Mouse (Mus musculus): ENCODE data around the gene Pla1a. TPM values are rescaled to one million over a fixed set of nuclear protein-coding genes. Genes with fewer than 3 reads are reported as not detected.

Gene Pla1a
- polyA plus RNA-seq, 1 experiment from 2014 or later, result 49.8 TPM

DNA sequence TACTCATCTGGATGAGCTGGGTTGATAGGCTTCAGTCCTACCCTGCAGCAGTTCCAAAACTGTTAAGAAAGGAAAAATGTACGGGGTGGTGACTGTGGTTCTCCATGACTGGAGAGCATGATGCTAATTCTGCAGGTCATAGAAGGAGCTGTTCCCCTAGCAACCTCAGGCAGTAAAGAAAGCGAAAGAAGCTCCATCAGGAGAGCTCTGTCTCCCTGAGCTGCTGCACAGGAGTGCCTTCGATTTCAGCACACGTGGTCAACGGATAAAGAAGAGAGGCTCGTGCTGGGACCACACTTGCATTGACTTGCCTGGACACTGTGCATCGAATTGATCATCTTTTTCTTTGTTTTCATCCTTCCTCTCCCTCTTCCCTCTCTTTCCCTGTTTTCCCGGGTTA, 9.3 kb upstream of the Pla1a start:
- no peaks in the 10 kb centered on the region for H3K4me1 ChIP-seq (ENCODE audit: insufficient read depth)
- H3K27ac ChIP-seq (ENCODE audit: low read depth), result no peak overlapping the region
- WGBS (ENCODE audit: insufficient replicate concordance), result 76% methylated on average over 8 of the region's 8 CpGs
- H3K9me3 ChIP-seq (ENCODE audit: low read length), result no peaks in the 10 kb centered on the region
- DNase-seq (no peak), ATAC-seq (no peak)
- no peak overlapping the region for H3K4me3 ChIP-seq (ENCODE audit: low read depth, low read length)
- H3K4me2 ChIP-seq (ENCODE audit: low read depth, low read length), result no peak overlapping the region
- no peak overlapping the region for H3K9ac ChIP-seq (replicated peaks)
- H3K27me3 ChIP-seq (ENCODE audit: insufficient read depth, low read length), result no peaks in the 10 kb centered on the region
- peaks cover 20% of the 10 kb centered on the region for H3K36me3 ChIP-seq (replicated peaks; ENCODE audit: insufficient read depth, low read length)
- TF ChIP-seq CTCF (IDR thresholded peaks at IDR 0.05; ENCODE audit: low read depth) (no peak), EP300 (IDR thresholded peaks at IDR 0.05; ENCODE audit: low read depth) (no peak)

DNA sequence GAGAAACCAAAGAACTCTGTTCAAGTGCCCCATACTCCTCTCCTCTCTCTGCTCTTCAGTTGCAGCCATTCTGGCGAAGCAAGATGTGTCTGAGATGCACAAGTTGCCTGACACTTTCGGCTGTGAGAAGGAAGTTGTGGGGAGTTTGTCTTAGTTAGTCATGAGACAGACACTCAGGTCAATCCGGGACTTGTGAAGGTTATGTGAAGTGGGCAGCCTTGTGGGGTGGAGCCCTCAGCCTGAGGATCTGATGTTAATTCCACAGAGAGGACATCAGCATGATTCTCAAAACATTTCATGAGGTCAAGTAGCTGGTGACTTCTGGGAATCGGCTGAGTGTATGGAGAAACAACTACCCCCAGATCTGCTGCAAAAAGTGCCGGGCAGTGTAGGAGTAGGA, 8.7 kb upstream of the Pla1a start:
- no peak for TF ChIP-seq CTCF (IDR thresholded peaks at IDR 0.05; ENCODE audit: low read depth)
- TF ChIP-seq EP300 (IDR thresholded peaks at IDR 0.05; ENCODE audit: low read depth), result no peak

DNA sequence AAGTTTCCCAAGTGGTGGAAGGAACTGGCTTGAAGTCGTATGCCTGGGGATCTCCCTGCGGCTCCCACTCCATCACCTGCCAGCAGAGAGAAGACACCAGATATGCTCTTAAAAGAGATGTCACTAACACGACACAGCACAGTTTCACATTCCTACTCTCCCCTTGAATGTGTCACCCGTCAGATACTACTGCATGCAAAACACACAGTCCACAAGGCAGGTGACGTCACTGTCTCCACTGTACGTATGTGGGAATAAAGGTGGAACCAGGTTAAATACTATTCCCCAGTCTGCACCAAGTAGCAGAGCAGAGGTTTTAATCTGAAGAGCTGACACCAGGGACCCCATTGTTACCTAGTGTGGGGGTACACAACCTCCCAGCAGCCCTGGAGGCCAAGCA, 7.5 kb upstream of the Pla1a start:
- H3K36me3 ChIP-seq (replicated peaks; ENCODE audit: insufficient read depth, low read length), result peaks cover 7% of the 10 kb centered on the region
- no peak for ATAC-seq
- H3K27me3 ChIP-seq (ENCODE audit: insufficient read depth, low read length), result no peaks in the 10 kb centered on the region
- H3K4me2 ChIP-seq (ENCODE audit: low read depth, low read length), result no peak overlapping the region
- H3K4me1 ChIP-seq (ENCODE audit: insufficient read depth), result no peaks in the 10 kb centered on the region
- WGBS (ENCODE audit: insufficient replicate concordance), result 77% methylated on average over 6 of the region's 6 CpGs
- H3K4me3 ChIP-seq (ENCODE audit: low read depth, low read length), result no peak overlapping the region
- H3K9ac ChIP-seq (replicated peaks), result no peak overlapping the region
- no peak for TF ChIP-seq EP300 (IDR thresholded peaks at IDR 0.05; ENCODE audit: low read depth)
- no peak for TF ChIP-seq CTCF (IDR thresholded peaks at IDR 0.05; ENCODE audit: low read depth)
- DNase-seq, result no peak
- no peak overlapping the region for H3K27ac ChIP-seq (ENCODE audit: low read depth)
- no peaks in the 10 kb centered on the region for H3K9me3 ChIP-seq (ENCODE audit: low read length)

More for the DNA sequence above, 8.7 kb upstream of the Pla1a start:
- DNase-seq (no peak), ATAC-seq (no peak)
- H3K4me3 ChIP-seq (ENCODE audit: low read depth, low read length), result no peak overlapping the region
- H3K9ac ChIP-seq (replicated peaks), result no peak overlapping the region
- no peaks in the 10 kb centered on the region for H3K9me3 ChIP-seq (ENCODE audit: low read length)
- 75% methylated on average over 5 of the region's 5 CpGs for WGBS (ENCODE audit: insufficient replicate concordance)
- no peaks in the 10 kb centered on the region for H3K4me1 ChIP-seq (ENCODE audit: insufficient read depth)
- peaks cover 16% of the 10 kb centered on the region for H3K36me3 ChIP-seq (replicated peaks; ENCODE audit: insufficient read depth, low read length)
- no peak overlapping the region for H3K4me2 ChIP-seq (ENCODE audit: low read depth, low read length)
- no peak overlapping the region for H3K27ac ChIP-seq (ENCODE audit: low read depth)
- no peaks in the 10 kb centered on the region for H3K27me3 ChIP-seq (ENCODE audit: insufficient read depth, low read length)

DNA sequence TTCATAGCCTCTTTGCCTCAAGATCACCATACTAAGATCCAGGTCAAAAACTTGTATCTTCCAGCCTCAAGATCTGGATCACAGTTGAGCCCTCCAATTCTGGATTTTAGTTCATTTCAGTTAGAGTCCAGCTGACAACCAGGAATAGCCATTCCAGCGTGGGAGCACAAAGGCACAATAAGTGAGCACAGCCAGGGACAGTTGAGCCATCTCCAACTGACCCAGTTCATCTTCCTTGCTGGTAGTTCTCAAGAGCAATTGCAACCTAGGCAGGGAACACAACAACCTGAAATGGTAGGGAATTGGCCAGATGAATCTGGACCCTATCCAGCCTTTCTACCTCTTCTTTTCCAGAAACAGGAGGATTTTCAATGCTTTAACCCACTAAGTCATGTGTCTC, 6.2 kb upstream of the Pla1a start:
- TF ChIP-seq EP300 (IDR thresholded peaks at IDR 0.05; ENCODE audit: low read depth), result no peak
- TF ChIP-seq CTCF (IDR thresholded peaks at IDR 0.05; ENCODE audit: low read depth), result no peak
- no peaks in the 10 kb centered on the region for H3K27me3 ChIP-seq (ENCODE audit: insufficient read depth, low read length)
- no peaks in the 10 kb centered on the region for H3K36me3 ChIP-seq (replicated peaks; ENCODE audit: insufficient read depth, low read length)
- H3K4me2 ChIP-seq (ENCODE audit: low read depth, low read length), result no peak overlapping the region
- no peak overlapping the region for H3K9ac ChIP-seq (replicated peaks)
- 67% methylated on average over 1 of the region's 1 CpGs for whole genome bisulfite sequencing (ENCODE audit: insufficient replicate concordance)
- DNase-seq (no peak), ATAC-seq (no peak)
- H3K27ac ChIP-seq (ENCODE audit: low read depth), result no peak overlapping the region
- no peaks in the 10 kb centered on the region for H3K4me1 ChIP-seq (ENCODE audit: insufficient read depth)
- no peak overlapping the region for H3K4me3 ChIP-seq (ENCODE audit: low read depth, low read length)
- H3K9me3 ChIP-seq (ENCODE audit: low read length), result no peaks in the 10 kb centered on the region

DNA sequence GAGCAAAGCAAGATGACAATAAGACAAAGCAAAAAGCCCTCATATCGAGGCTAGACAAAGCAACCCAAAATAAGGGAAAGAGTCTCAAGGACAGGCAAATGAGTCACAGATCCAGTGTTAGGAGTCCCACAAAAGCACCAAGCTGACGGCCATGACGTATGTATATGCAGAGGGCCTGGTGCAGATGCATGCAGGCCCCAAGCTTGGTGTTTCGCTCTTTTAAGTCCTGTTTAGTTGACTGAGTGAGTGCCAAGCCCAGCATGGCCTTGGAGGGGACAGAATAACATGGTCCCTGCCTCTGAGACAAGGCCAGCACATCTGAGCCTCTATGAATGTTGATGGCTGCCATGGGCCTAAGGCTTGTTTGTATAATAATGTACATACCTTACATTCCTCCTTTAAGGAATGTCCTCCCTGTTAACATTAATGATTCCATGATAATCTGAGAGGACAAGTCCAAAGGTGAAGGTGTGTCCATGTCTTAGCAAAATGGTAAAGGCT, 1.4 kb upstream of the Pla1a start:
- H3K36me3 ChIP-seq (replicated peaks; ENCODE audit: insufficient read depth, low read length), result no peaks in the 10 kb centered on the region
- no peak overlapping the region for H3K9ac ChIP-seq (replicated peaks)
- no peaks in the 10 kb centered on the region for H3K27me3 ChIP-seq (ENCODE audit: insufficient read depth, low read length)
- whole genome bisulfite sequencing (ENCODE audit: insufficient replicate concordance), result 79% methylated on average over 4 of the region's 4 CpGs
- no peak overlapping the region for H3K4me2 ChIP-seq (ENCODE audit: low read depth, low read length)
- no peak for ATAC-seq
- H3K9me3 ChIP-seq (ENCODE audit: low read length), result no peaks in the 10 kb centered on the region
- TF ChIP-seq EP300 (IDR thresholded peaks at IDR 0.05; ENCODE audit: low read depth) (no peak), CTCF (IDR thresholded peaks at IDR 0.05; ENCODE audit: low read depth) (no peak)
- no peak for DNase-seq
- no peak overlapping the region for H3K27ac ChIP-seq (ENCODE audit: low read depth)
- peaks cover 18% of the 10 kb centered on the region for H3K4me1 ChIP-seq (ENCODE audit: insufficient read depth)
- H3K4me3 ChIP-seq (ENCODE audit: low read depth, low read length), result no peak overlapping the region

DNA sequence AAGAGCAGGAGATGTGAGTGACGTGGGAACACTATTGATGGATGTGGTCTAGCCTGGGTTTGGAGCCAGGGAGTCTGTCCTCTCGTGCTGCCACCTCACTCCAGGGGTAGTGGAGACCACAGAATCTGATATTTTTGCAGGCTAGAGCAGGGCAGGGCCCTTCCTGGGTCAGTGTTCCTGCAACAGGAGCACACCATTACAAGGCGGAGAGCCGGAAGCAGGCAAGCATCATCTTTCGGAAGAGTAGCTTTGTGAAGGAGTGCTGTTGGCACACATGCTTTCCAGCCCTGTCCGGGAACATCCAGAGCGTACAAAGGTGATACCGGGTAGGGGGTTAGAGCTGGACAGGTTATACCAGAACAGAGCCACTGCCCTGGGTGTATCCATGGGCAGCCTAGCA, 569 bp upstream of the Pla1a start:
- Histone ChIP-seq H3K36me3 (replicated peaks; ENCODE audit: insufficient read depth, low read length) (no peaks in the 10 kb centered on the region), H3K9ac (replicated peaks) (no peak overlapping the region), H3K27ac (ENCODE audit: low read depth) (peak overlapping the region; percentile 61), H3K4me1 (ENCODE audit: insufficient read depth) (peaks cover 18% of the 10 kb centered on the region), H3K4me3 (ENCODE audit: low read depth, low read length) (no peak overlapping the region), H3K9me3 (ENCODE audit: low read length) (no peaks in the 10 kb centered on the region), H3K27me3 (ENCODE audit: insufficient read depth, low read length) (no peaks in the 10 kb centered on the region), H3K4me2 (ENCODE audit: low read depth, low read length) (peak overlapping the region; percentile 60)
- ATAC-seq (no peak), DNase-seq (no peak)
- no peak for TF ChIP-seq CTCF (IDR thresholded peaks at IDR 0.05; ENCODE audit: low read depth)
- no peak for TF ChIP-seq EP300 (IDR thresholded peaks at IDR 0.05; ENCODE audit: low read depth)
- 81% methylated on average over 8 of the region's 8 CpGs for WGBS (ENCODE audit: insufficient replicate concordance)

All from liver, postnatal 0 days (tissue).